Mouse (Mus musculus): ENCODE measurements around the gene Gm14862. TPM values are rescaled to one million over a fixed set of nuclear protein-coding genes. Genes with fewer than 3 reads are reported as not detected.

Gene Gm14862
- polyA plus RNA-seq, 1 experiment from 2014 or later: not detected

- no peak for ATAC-seq (ENCODE audit: borderline replicate concordance, extremely low read depth, low FRiP score, low TSS enrichment)
- 65% methylated on average over 1 of the region's 1 CpGs for WGBS
These were observed 2.6 kb upstream of the Gm14862 start for GRCm38 (mm10) chrX:9259267-9259666.

GRCm38 (mm10) chrX:9257831-9258230 is 1.1 kb upstream of the Gm14862 start:
- no peak overlapping the region for H3K9ac ChIP-seq
- no peak overlapping the region for H3K4me2 ChIP-seq
- no peak for ATAC-seq (ENCODE audit: borderline replicate concordance, extremely low read depth, low FRiP score, low TSS enrichment)
- no peak overlapping the region for H3K4me3 ChIP-seq
- H3K27me3 ChIP-seq: no peaks in the 10 kb centered on the region
- no peaks in the 10 kb centered on the region for H3K36me3 ChIP-seq
- WGBS: 74% methylated on average over 7 of the region's 7 CpGs
- H3K4me1 ChIP-seq: no peaks in the 10 kb centered on the region
- no peak overlapping the region for H3K27ac ChIP-seq
- no peaks in the 10 kb centered on the region for H3K9me3 ChIP-seq

More at GRCm38 (mm10) chrX:9259267-9259666, 2.6 kb upstream of the Gm14862 start:
- Histone ChIP-seq H3K36me3 (no peaks in the 10 kb centered on the region), H3K4me2 (no peak overlapping the region), H3K9me3 (no peaks in the 10 kb centered on the region), H3K27me3 (no peaks in the 10 kb centered on the region), H3K9ac (no peak overlapping the region), H3K4me1 (no peaks in the 10 kb centered on the region), H3K4me3 (no peak overlapping the region), H3K27ac (no peak overlapping the region)

GRCm38 (mm10) chrX:9254901-9255300 is 1.8 kb downstream of the Gm14862 start:
- no peak overlapping the region for H3K4me2 ChIP-seq

GRCm38 (mm10) chrX:9253990-9254389 is 2.7 kb downstream of the Gm14862 start:
- Histone ChIP-seq H3K4me3 (no peak overlapping the region), H3K4me2 (no peak overlapping the region), H3K36me3 (no peaks in the 10 kb centered on the region), H3K27me3 (no peaks in the 10 kb centered on the region), H3K9me3 (no peaks in the 10 kb centered on the region), H3K27ac (no peak overlapping the region), H3K9ac (no peak overlapping the region), H3K4me1 (no peaks in the 10 kb centered on the region)
- ATAC-seq (ENCODE audit: borderline replicate concordance, extremely low read depth, low FRiP score, low TSS enrichment): no peak
- WGBS: 76% methylated on average over 10 of the region's 10 CpGs

More at GRCm38 (mm10) chrX:9254901-9255300, 1.8 kb downstream of the Gm14862 start:
- H3K27me3 ChIP-seq: no peaks in the 10 kb centered on the region
- no peaks in the 10 kb centered on the region for H3K4me1 ChIP-seq
- H3K27ac ChIP-seq: no peak overlapping the region
- WGBS: 87% methylated on average over 3 of the region's 3 CpGs
- no peak overlapping the region for H3K4me3 ChIP-seq
- no peak overlapping the region for H3K9ac ChIP-seq
- ATAC-seq (ENCODE audit: borderline replicate concordance, extremely low read depth, low FRiP score, low TSS enrichment): no peak
- H3K36me3 ChIP-seq: no peaks in the 10 kb centered on the region
- H3K9me3 ChIP-seq: no peaks in the 10 kb centered on the region

- no peak overlapping the region for H3K4me2 ChIP-seq
- no peak overlapping the region for H3K4me3 ChIP-seq
- no peak overlapping the region for H3K9ac ChIP-seq
- no peaks in the 10 kb centered on the region for H3K4me1 ChIP-seq
- no peak for ATAC-seq (ENCODE audit: borderline replicate concordance, extremely low read depth, low FRiP score, low TSS enrichment)
- no peaks in the 10 kb centered on the region for H3K36me3 ChIP-seq
- WGBS: 37% methylated on average over 5 of the region's 5 CpGs
- H3K9me3 ChIP-seq: no peaks in the 10 kb centered on the region
- no peaks in the 10 kb centered on the region for H3K27me3 ChIP-seq
- H3K27ac ChIP-seq: no peak overlapping the region
These were observed 7.8 kb downstream of the Gm14862 start for GRCm38 (mm10) chrX:9248911-9249310.

- Histone ChIP-seq H3K4me3 (no peak overlapping the region), H3K4me2 (no peak overlapping the region), H3K4me1 (no peaks in the 10 kb centered on the region), H3K9me3 (no peaks in the 10 kb centered on the region), H3K36me3 (no peaks in the 10 kb centered on the region), H3K27me3 (no peaks in the 10 kb centered on the region), H3K9ac (no peak overlapping the region), H3K27ac (no peak overlapping the region)
- WGBS: 52% methylated on average over 12 of the region's 12 CpGs
- no peak for ATAC-seq (ENCODE audit: borderline replicate concordance, extremely low read depth, low FRiP score, low TSS enrichment)
These were observed 11.9 kb downstream of the Gm14862 start for GRCm38 (mm10) chrX:9244603-9245336.

- H3K4me2 ChIP-seq: no peak overlapping the region
- no peaks in the 10 kb centered on the region for H3K36me3 ChIP-seq
- H3K9me3 ChIP-seq: no peaks in the 10 kb centered on the region
- H3K9ac ChIP-seq: no peak overlapping the region
- no peak overlapping the region for H3K4me3 ChIP-seq
- ATAC-seq (ENCODE audit: borderline replicate concordance, extremely low read depth, low FRiP score, low TSS enrichment): no peak
- 34% methylated on average over 8 of the region's 8 CpGs for WGBS
- H3K27me3 ChIP-seq: no peaks in the 10 kb centered on the region
- no peaks in the 10 kb centered on the region for H3K4me1 ChIP-seq
- H3K27ac ChIP-seq: no peak overlapping the region
These were observed 13.3 kb downstream of the Gm14862 start for GRCm38 (mm10) chrX:9243381-9243864.

- no peaks in the 10 kb centered on the region for H3K27me3 ChIP-seq
- ATAC-seq (ENCODE audit: borderline replicate concordance, extremely low read depth, low FRiP score, low TSS enrichment): no peak
- 73% methylated on average over 5 of the region's 5 CpGs for WGBS
These were observed 15.7 kb downstream of the Gm14862 start for GRCm38 (mm10) chrX:9240737-9241591.

GRCm38 (mm10) chrX:9227105-9227504 is 29.6 kb downstream of the Gm14862 start:
- Histone ChIP-seq H3K4me1 (no peaks in the 10 kb centered on the region), H3K9me3 (no peaks in the 10 kb centered on the region), H3K4me2 (no peak overlapping the region), H3K36me3 (no peaks in the 10 kb centered on the region), H3K9ac (no peak overlapping the region), H3K4me3 (no peak overlapping the region), H3K27me3 (no peaks in the 10 kb centered on the region), H3K27ac (no peak overlapping the region)
- ATAC-seq (ENCODE audit: borderline replicate concordance, extremely low read depth, low FRiP score, low TSS enrichment): no peak
- 64% methylated on average over 2 of the region's 2 CpGs for WGBS

More at GRCm38 (mm10) chrX:9240737-9241591, 15.7 kb downstream of the Gm14862 start:
- Histone ChIP-seq H3K9me3 (no peaks in the 10 kb centered on the region), H3K4me3 (no peak overlapping the region), H3K4me2 (no peak overlapping the region), H3K27ac (no peak overlapping the region), H3K4me1 (no peaks in the 10 kb centered on the region), H3K9ac (no peak overlapping the region), H3K36me3 (no peaks in the 10 kb centered on the region)

GRCm38 (mm10) chrX:9222412-9223221 is 34.1 kb downstream of the Gm14862 start:
- H3K27me3 ChIP-seq: no peaks in the 10 kb centered on the region
- WGBS: 89% methylated on average over 3 of the region's 3 CpGs
- H3K4me2 ChIP-seq: no peak overlapping the region
- H3K9me3 ChIP-seq: no peaks in the 10 kb centered on the region
- H3K4me3 ChIP-seq: no peak overlapping the region
- no peak overlapping the region for H3K9ac ChIP-seq
- no peaks in the 10 kb centered on the region for H3K4me1 ChIP-seq
- ATAC-seq (ENCODE audit: borderline replicate concordance, extremely low read depth, low FRiP score, low TSS enrichment): no peak
- no peak overlapping the region for H3K27ac ChIP-seq
- no peaks in the 10 kb centered on the region for H3K36me3 ChIP-seq

- Histone ChIP-seq H3K36me3 (no peaks in the 10 kb centered on the region), H3K4me3 (no peak overlapping the region), H3K27me3 (no peaks in the 10 kb centered on the region), H3K9ac (no peak overlapping the region), H3K4me2 (no peak overlapping the region), H3K27ac (no peak overlapping the region), H3K9me3 (no peaks in the 10 kb centered on the region), H3K4me1 (no peaks in the 10 kb centered on the region)
- 78% methylated on average over 4 of the region's 4 CpGs for WGBS
- ATAC-seq (ENCODE audit: borderline replicate concordance, extremely low read depth, low FRiP score, low TSS enrichment): no peak
These were observed 35.0 kb downstream of the Gm14862 start for GRCm38 (mm10) chrX:9221736-9222135.
